Mouse (Mus musculus) subcutaneous adipose tissue, adult 2 months (tissue): ENCODE results near the gene Ifit3b. TPM values are rescaled to one million over a fixed set of nuclear protein-coding genes. Genes with fewer than 3 reads are reported as not detected.

Experiments
- polyA plus RNA-seq: library from polyadenylated mRNA; depleted of rRNA; stranded (reverse); fragments of >200 nt; gene quantifications from 2 replicates; pipeline ENCODE4 v1.2.3, GENCODE M21; 2012; ENCODE audit warnings: low replicate concordance; rRNA removed

The Ifit3b gene
- polyA plus RNA-seq, result 2.6 and 3.3 TPM in 2 replicates

GRCm38 (mm10) chr19:34607237-34608051 lies at the start of gene Ifit3b:
Gene Ifit3b, plus strand, starts transcription at chr19:34607970.

GRCm38 (mm10) chr19:34583126-34583766 lies 24.5 kb upstream of the Ifit3b start, which contains the start of gene Ifit3:
Gene Ifit3, plus strand, starts transcription at chr19:34583531.

GRCm38 (mm10) chr19:34601888-34602287 lies 5.9 kb upstream of the Ifit3b start, which contains the start of gene Ifit1bl1:
Gene Ifit1bl1, minus strand, starts transcription at chr19:34601956.

GRCm38 (mm10) chr19:34640623-34641022 lies 32.9 kb downstream of the Ifit3b start, which contains the start of the genes Ifit1bl2 and Ifit1:
Gene Ifit1bl2, minus strand, starts transcription at chr19:34640743.
Gene Ifit1, plus strand, starts transcription at chr19:34640871.

Other genes with a start within 250 kb of the Ifit3b start
- 2.9 and 10.4 TPM in 2 replicates for gene Ch25h, start 132.8 kb upstream of the Ifit3b start, polyA plus RNA-seq
- gene Lipa, start 80.5 kb upstream of the Ifit3b start, polyA plus RNA-seq, result 44.9 and 52.6 TPM in 2 replicates
- 2.5 and 3.0 TPM in 2 replicates for gene Ifit2, start 57.3 kb upstream of the Ifit3b start, polyA plus RNA-seq
- gene Ifit3, start 24.4 kb upstream of the Ifit3b start, polyA plus RNA-seq, result 6.2 and 10.9 TPM in 2 replicates
- gene Ifit1bl1, start 6.0 kb upstream of the Ifit3b start, polyA plus RNA-seq, result 0.19 and 0.66 TPM in 2 replicates
- gene Ifit1bl2, start 32.8 kb downstream of the Ifit3b start, polyA plus RNA-seq, result 0.07 and 0.08 TPM in 2 replicates
- 5.7 and 9.6 TPM in 2 replicates for gene Ifit1, start 32.9 kb downstream of the Ifit3b start, polyA plus RNA-seq
- 3.6 and 10.3 TPM in 2 replicates for gene Slc16a12, start 139.3 kb downstream of the Ifit3b start, polyA plus RNA-seq